Mouse (Mus musculus): ENCODE data around the gene Txndc12.

The Txndc12 gene

GRCm38 (mm10) chr4:108834115-108834970 lies at the start of gene Txndc12:
Txndc12 (plus strand) TSS chr4:108834601.
- DNase-seq, result peak; percentile 95

GRCm38 (mm10) chr4:108789258-108789936 lies 45.0 kb upstream of the Txndc12 start:
- DNase-seq, result no peak

DNA sequence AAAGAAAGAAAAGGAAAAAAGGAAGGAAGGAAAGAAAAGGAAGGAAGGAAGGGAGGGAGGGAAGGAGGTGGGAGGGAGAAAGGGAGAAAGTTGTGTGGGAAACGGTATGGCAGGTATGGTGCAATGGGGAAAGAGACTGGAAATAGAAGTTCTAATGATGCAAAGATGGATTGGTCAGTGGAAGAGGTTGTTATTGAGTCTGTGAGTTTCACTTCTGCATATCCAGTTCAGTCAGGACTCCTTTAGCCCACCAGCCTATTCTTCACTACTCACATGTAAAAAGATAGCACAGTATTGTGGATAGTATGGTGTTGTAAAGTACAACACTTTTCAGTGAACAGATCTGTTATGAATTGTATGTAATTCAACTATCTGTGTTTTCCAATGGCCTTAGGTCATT lies 43.9 kb upstream of the Txndc12 start:
- DNase-seq, result no peak

DNA sequence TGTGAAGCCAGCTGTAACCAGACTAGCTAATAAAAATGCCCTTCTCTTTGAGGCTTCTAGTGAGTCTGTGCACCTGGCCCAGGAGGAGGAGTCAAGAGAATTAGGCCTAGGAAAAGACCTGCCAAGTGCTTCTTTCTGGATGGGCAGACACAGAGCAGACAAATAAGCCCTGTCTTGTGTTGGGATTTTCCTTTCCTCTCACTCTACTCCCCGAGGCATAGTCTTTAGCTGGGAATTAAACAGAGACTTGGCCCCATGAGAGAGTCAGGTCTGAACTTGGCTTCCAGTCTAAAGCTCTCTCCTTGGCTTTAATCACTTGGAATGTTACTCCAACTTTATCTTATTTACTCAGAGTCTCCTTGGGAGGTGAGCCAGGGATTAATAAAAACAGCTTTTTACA lies 40.5 kb upstream of the Txndc12 start:
- no peak for DNase-seq

DNA sequence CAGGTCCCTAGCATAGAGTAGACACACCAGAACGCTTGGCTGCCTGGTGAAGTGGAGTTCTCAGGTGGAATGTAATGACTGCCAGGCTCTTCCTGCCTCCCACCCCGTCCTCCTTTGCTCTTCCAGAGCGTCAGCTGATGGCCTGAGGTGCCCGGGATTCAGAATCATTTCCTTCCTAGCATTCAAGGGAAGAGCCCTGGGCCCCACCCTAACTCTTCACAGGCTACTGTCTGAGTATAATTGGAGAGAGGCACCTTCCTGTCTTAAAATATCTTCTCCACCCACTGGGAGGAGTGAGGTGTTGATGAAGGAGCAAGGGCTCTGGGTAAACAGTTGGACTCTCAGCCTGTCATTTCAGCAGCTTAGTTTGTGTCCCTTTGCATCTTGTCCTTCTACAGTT lies 37.7 kb upstream of the Txndc12 start:
- no peak for DNase-seq

- peak; percentile 80 for DNase-seq
These were observed 36.1 kb upstream of the Txndc12 start for GRCm38 (mm10) chr4:108798083-108798830.

DNA sequence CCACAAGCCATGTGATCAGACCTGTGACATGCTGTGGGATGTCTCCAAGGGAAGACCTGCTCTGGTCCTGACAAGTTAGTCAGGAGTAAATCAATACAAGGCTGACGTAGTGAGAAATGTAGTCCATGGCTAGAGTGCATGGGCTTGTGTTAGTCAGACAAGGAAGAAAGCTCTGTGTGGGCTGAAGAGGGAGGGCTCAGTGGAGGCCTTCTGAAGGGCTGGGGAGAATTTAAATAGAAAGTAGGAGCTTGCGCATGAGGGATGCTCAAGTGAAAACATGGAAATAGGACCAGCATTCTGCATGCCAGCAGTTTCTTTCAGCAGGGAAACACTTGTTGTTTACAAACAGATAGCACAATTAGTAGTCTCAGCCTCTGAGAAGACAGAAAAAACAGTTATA lies 30.9 kb upstream of the Txndc12 start:
- no peak for DNase-seq

GRCm38 (mm10) chr4:108811142-108811541 lies 23.3 kb upstream of the Txndc12 start:
- no peak for DNase-seq

DNA sequence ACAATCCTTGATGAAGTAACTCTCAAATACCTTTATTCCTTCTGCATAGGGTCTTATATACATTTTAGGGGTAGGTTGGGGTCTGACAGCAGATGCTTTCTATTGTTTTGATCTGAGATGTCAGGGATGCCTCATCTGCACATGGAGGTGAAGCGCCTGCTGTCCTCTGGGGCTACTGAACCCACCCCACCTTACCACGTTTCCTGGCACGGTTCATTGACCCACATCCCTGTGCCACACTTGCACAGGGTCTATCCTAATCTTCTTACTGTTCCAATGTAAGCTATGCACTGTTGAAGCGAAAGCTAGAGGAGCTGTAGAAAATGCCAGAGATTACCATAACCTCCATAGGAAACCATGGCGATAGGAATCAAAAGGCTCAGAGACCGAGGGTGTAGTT lies 22.9 kb upstream of the Txndc12 start:
- no peak for DNase-seq

DNA sequence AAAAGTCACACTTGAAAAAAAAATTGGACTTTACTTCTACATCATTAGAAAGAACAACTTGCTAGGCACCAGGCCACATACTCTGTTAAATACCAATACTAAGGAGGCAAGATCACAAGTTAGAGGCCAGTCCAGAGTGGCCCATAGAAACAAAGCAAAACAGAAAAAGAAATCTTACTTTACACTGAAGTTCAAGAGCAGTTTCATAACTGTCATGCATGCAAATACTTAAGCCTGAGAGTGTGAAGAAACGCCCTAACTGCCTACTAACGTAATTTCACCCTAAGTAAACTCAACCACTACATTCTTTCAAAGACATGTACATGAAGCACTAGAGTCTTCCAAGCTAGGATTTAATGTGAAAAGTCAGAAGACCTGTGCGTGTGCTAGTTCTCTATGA lies 8.7 kb upstream of the Txndc12 start:
- DNase-seq, result no peak

- DNase-seq, result no peak
These were observed 8.3 kb upstream of the Txndc12 start for GRCm38 (mm10) chr4:108826096-108826495.

DNA sequence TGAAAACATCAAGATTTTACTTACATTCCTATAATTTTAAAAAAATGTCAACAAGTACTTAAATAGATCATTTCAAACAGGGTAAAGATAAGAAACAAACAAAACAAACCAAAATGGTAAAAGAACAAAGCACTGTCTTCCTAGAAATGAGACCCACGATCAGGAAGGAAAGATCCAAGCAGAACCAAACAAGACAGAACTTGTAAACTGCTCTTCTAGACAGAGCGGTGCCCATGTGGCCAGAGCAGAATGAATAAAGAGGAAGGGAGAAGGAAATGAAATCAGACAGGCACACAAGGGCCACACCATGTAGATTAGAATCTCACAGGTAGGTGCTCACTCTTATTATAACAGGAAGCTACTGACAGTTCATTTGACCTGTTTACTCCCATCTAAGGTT lies 7.8 kb upstream of the Txndc12 start:
- DNase-seq, result no peak

DNA sequence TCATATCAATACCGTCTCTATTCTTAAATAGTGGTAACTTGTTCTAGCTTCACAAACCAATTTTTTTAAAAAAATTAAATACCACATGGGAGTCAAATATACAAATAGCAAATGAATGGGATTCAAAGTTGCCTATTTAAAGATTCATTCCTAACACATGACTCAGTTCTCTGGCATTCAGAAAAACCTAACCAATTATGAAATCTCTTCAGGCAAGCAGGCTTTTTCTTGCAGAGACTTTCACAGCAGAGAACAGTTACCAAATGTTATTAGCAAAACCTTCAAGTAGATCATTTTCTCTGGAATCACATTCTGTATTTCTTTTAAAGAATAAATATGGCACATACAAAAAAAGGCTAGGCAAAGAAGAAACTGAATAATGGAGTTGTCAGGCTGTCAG lies 3.7 kb upstream of the Txndc12 start:
- no peak for DNase-seq

GRCm38 (mm10) chr4:108832916-108833827 lies 1.2 kb upstream of the Txndc12 start, which contains the start of gene Btf3l4:
Btf3l4 (minus strand) TSS chr4:108833614.
- peak; percentile 98 for DNase-seq

DNA sequence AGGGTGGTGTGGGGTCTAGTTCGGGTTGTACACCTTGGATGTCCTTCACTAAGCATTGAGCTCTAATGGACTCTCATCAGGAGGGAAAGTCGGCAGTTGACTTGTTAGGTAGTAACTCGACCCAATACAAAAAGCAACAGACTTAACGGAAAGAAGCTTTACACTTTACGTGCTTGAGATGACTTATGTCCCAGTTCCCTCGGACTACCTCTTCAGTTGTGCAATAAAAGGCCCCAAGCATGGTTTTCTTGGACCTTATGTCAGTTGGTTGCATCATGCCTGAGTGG lies 630 bp upstream of the Txndc12 start:
- no peak for DNase-seq

GRCm38 (mm10) chr4:108834971-108835311 lies 540 bp downstream of the Txndc12 start:
- peak; percentile 35 for DNase-seq

DNA sequence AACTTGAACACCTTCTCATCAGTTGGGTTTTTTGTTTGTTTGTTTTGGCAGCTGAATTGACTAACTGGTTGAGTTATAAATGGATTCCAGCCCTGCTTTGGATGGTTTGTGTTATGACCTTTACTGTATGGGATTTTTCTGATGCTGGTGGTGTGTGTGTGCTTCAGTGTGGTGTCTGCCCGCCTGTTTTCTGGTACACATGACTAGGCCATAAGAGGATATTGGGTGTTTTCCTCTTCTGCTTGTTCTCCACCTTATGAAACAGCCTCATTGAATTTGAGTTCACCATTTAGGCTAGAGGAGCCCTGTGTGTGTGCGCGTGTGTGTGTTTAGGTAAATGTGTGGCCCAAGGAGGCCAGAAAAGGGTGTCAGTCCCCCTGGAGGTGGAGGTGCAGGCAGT lies 1.1 kb downstream of the Txndc12 start:
- peak; percentile 6 for DNase-seq

GRCm38 (mm10) chr4:108838031-108838430 lies 3.6 kb downstream of the Txndc12 start:
- DNase-seq, result no peak

DNA sequence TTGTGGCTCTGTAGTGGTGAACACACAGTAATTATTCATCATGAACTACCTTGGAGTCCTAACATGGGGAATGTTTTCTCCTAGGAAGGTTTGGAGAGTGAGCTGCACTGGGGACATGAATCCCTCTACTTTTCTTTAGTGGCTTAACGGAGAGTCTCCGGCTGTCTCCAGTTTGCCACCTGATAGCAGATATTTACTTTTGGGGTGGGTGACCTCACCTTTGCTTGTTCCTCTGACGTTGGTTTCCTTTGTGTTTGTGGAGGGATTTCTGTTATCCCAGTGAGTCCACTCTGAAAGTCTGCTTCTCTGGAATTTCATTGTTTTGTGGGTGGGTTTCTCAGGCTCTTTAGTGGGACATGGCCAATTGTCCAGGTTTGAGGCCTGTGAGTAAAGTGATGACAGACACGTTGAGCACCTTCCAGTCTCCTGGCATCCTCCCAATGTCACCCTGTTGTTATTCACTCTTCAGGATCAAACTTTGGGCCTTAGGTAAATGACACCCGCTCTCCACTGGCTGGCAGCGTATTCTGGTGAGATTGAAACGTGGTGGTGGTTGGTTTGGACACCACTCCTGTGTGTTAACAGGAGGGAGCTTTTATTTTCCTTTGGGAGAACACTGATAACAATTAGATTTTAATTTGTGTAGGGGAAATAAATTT lies 7.6 kb downstream of the Txndc12 start:
- DNase-seq, result no peak

DNA sequence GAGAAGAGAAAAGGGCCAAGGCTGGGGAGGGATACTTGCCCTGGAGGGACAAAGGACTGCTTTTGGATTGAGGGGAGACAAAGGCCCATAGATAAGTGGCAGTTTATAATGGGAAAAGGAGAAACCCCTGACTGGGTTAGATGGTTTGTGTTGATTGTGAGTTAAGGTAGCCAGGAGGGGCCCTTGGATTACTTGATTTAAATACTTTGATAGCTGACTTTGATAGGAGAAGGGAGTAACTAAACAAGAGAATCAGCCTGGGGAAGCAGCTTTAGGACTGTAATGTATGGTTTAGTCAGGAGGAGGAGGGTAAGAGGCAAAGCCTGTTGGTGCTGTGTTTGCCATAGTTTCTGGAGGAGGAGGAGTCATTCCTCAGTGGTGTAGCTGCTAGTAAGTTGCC lies 8.9 kb downstream of the Txndc12 start:
- no peak for DNase-seq

DNA sequence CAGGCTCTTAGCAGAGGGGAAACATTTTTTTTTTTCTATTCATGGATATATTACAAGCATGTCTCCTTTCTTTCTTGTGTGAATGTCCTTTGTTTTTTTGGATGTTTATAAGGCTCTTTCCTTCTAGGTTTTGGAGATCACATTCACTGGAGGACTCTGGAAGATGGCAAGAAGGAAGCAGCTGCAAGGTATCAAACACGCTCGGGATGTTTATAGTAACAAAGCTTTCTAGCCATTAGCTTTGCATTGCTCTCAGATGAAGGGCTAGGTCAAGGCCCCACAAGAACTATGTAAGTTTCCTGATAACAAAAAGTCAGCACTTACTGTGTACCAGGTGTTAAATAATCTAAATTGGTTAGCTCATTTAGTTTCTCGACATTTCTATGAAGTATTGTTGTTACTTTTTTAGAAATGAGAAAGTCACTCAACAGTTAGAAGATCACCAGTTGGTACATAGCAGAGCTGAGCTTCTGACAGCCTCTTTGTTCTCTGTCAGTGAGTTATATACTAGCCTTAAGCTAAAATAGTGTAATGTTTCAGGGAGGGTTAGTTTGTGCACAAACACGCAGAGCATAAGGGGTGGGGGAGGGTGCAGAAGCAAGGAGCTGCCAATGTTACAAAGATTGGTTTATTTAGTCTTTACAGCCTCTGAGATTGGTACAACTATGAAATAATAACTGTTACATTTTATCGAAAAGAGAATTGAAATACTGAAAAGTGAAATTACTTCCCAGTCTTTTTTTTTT lies 11.6 kb downstream of the Txndc12 start:
- no peak for DNase-seq
